Mouse (Mus musculus) cerebellum, adult 2 months (tissue): ENCODE data around the gene Top2b. TPM values are rescaled to one million over a fixed set of nuclear protein-coding genes. Genes with fewer than 3 reads are reported as not detected.

ENCODE experiments used
- DNase-seq, 2 experiments: peaks; one replicate each; pipeline ENCODE4 v3.0.0; 2021
- H3K27ac ChIP-seq: fragments of 200-500 bp; 2 replicates; pipeline ENCODE4 v1.5.1; 2012; ENCODE audit warnings: low read length, control low read depth, inconsistent platforms; ENCODE audit not compliant: insufficient read depth
- H3K27me3 ChIP-seq: fragments of 200-500 bp; 2 replicates; pipeline ENCODE4 v1.6.1; 2012; ENCODE audit warnings: inconsistent platforms, mild to moderate bottlenecking, low read length, moderate library complexity; ENCODE audit not compliant: control insufficient read depth, insufficient read depth
- H3K4me1 ChIP-seq: fragments of 200-500 bp; 2 replicates; pipeline ENCODE4 v1.6.1; 2011; ENCODE audit warnings: low read length; ENCODE audit not compliant: control insufficient read depth, insufficient read depth
- H3K4me3 ChIP-seq: fragments of 200-500 bp; replicated peaks from 2 replicates; pipeline ENCODE3; 2011; ENCODE audit warnings: mild to moderate bottlenecking, low read depth, low read length, control low read depth; ENCODE audit not compliant: insufficient read depth
- CTCF ChIP-seq: fragments of 200-500 bp; IDR thresholded peaks from 2 replicates; pipeline ENCODE4 v1.5.1; 2011; ENCODE audit warnings: low read depth, mild to moderate bottlenecking, control low read depth, low read length, moderate library complexity, borderline replicate concordance; ENCODE audit not compliant: insufficient read depth
- POLR2A ChIP-seq: fragments of 200-500 bp; IDR thresholded peaks from 2 replicates; pipeline ENCODE4 v1.6.1; 2011; ENCODE audit warnings: low read length, control low read depth, borderline replicate concordance; ENCODE audit not compliant: insufficient read depth
- WGBS: fragments of 180-500 bp; shearing (Covaris S2); methylation state at CpG from one replicate; pipeline ENCODE4 v1.1.7; 2018; 5-methylcytosine and 5-hydroxymethylcytosine counted together
- polyA plus RNA-seq: library from polyadenylated mRNA; depleted of rRNA; stranded (reverse); fragments of >200 nt; gene quantifications from 2 replicates; pipeline ENCODE4 v1.2.3, GENCODE M21; 2012; rRNA removed

Top2b gene
- 47.1 and 52.6 TPM in 2 replicates for polyA plus RNA-seq

- 2% methylated on average over 32 of the region's 32 CpGs for WGBS
- H3K4me1 ChIP-seq = no peaks in the 10 kb centered on the region
- H3K4me3 ChIP-seq = peak within 1 kb of the TSS; percentile 84
- TF ChIP-seq POLR2A = peak; percentile 86
- TF ChIP-seq CTCF = no peak
- H3K27me3 ChIP-seq = no peaks in the 10 kb centered on the region
- peak; percentile 99 for DNase-seq
- H3K27ac ChIP-seq = peak within 1 kb of the TSS; percentile 92
Measured at GRCm38 (mm10) chr14:16364878-16365337, at the start of gene Top2b. Gene Top2b, plus strand, starts transcription at chr14:16365179.

GRCm38 (mm10) chr14:16316715-16317114 is 48.3 kb upstream of the Top2b start:
- Histone ChIP-seq H3K27ac (no peak overlapping the region), H3K27me3 (no peaks in the 10 kb centered on the region), H3K4me3 (no peak overlapping the region), H3K4me1 (no peaks in the 10 kb centered on the region; the same call in 1 of the 2 replicates)
- TF ChIP-seq POLR2A (no peak), CTCF (no peak)
- no peak for DNase-seq
- WGBS = 90% methylated on average over 1 of the region's 1 CpGs

- H3K27ac ChIP-seq = no peak overlapping the region
- no peak overlapping the region for H3K4me3 ChIP-seq
- 92% methylated on average over 2 of the region's 2 CpGs for WGBS
- H3K27me3 ChIP-seq = no peaks in the 10 kb centered on the region
- no peaks in the 10 kb centered on the region; the same call in 1 of the 2 replicates for H3K4me1 ChIP-seq
- no peak for DNase-seq
- no peak for TF ChIP-seq CTCF
- TF ChIP-seq POLR2A = no peak
Measured at GRCm38 (mm10) chr14:16319818-16320217, 45.2 kb upstream of the Top2b start.

GRCm38 (mm10) chr14:16324394-16324793 is 40.6 kb upstream of the Top2b start:
- H3K27ac ChIP-seq = no peak overlapping the region
- no peak for DNase-seq
- H3K4me1 ChIP-seq = no peaks in the 10 kb centered on the region
- 79% methylated on average over 4 of the region's 4 CpGs for WGBS
- H3K4me3 ChIP-seq = no peak overlapping the region
- TF ChIP-seq POLR2A = no peak
- TF ChIP-seq CTCF = no peak
- no peaks in the 10 kb centered on the region for H3K27me3 ChIP-seq

DNA sequence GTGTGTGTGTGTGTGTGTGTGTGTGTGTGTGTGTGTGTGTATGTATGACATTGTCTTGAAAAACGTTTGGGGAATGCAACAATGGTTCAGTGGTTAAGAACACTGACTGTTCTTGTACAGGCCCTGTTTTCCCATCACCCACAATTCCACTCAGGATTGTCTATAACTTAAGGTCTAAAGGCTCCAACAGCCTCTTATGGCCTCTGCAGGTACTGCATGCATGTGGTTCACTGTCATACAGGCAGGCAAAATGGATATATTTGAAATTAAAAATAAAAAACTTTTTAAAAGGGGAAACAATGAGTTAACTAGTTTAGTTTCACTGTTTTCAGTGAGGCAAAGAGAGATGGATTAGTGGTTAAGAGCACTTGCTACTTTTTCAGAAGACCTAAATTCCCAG is 39.8 kb upstream of the Top2b start:
- 10% methylated on average over 1 of the region's 1 CpGs for WGBS
- TF ChIP-seq CTCF (no peak), POLR2A (no peak)

DNA sequence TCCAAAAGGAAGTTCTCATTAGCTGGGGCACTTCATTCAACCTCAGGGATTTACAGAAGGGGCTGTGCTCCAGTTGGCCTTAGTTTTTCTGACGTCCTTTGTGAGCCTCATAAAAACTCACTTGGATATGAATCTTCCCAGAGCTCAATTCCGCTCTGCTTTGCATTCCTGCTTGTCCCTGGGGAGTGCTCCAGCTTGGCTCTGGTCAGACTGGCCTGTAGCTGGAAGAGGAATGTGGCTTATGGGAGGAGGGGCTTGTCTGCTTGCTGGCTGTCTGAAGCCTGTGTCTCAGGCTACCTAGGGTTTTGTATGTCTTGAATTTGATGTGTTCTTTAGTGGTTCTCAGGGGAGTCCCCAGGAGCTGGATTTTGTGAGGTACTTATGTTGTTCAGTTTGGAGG is 36.4 kb upstream of the Top2b start:
- WGBS = 22% methylated on average over 2 of the region's 2 CpGs
- DNase-seq = peak in 1 of 2 experiments; percentile 17
- no peak for TF ChIP-seq CTCF
- no peak for TF ChIP-seq POLR2A
- H3K4me3 ChIP-seq = no peak overlapping the region
- no peaks in the 10 kb centered on the region for H3K27me3 ChIP-seq
- no peak overlapping the region for H3K27ac ChIP-seq
- no peaks in the 10 kb centered on the region for H3K4me1 ChIP-seq

More for the DNA sequence above, 39.8 kb upstream of the Top2b start:
- Histone ChIP-seq H3K27me3 (no peaks in the 10 kb centered on the region), H3K4me1 (no peaks in the 10 kb centered on the region), H3K27ac (no peak overlapping the region), H3K4me3 (no peak overlapping the region)
- no peak for DNase-seq

DNA sequence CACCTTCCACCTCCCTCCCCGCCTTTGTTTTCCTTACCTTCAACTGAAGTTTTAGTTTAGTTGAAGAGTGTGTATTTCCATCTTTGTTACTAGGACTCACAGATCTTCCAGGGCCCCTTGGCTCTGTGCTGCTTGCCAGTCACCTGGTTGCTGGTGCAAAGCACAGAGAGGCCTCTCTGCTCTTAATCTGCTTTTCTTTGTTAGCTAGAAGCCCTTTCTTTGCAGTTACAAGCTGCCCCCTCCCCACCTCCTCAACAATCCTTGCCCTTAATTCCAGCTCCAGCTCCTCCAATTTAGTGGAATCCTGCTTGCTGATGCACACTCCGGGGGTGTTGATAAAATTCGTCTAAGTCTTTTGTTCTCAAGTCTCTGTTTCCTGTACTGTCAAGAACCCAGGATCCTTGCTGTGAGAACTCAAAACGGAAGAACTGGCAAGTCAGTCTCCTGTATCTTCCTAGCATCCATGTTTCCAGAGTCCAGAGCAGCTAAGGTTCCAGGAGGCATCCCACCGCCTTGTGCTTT is 36.0 kb upstream of the Top2b start:
- no peak overlapping the region for H3K4me3 ChIP-seq
- no peak for DNase-seq
- WGBS = 41% methylated on average over 5 of the region's 5 CpGs
- TF ChIP-seq CTCF (no peak), POLR2A (no peak)
- H3K4me1 ChIP-seq = no peaks in the 10 kb centered on the region
- H3K27me3 ChIP-seq = no peaks in the 10 kb centered on the region
- no peak overlapping the region for H3K27ac ChIP-seq

- Histone ChIP-seq H3K4me1 (no peaks in the 10 kb centered on the region), H3K27me3 (no peaks in the 10 kb centered on the region), H3K27ac (no peak overlapping the region), H3K4me3 (no peak overlapping the region)
- DNase-seq = no peak
- 79% methylated on average over 3 of the region's 3 CpGs for WGBS
- TF ChIP-seq CTCF = no peak
- no peak for TF ChIP-seq POLR2A
Measured at GRCm38 (mm10) chr14:16329756-16330155, 35.2 kb upstream of the Top2b start.
